Mouse (Mus musculus): ENCODE data around the gene Spdya.

GRCm38 (mm10) chr17:71561631-71562030 is 9.8 kb downstream of the Spdya start:
- TF ChIP-seq POLR2A (IDR thresholded peaks at IDR 0.05; ENCODE audit: low read depth, low read length), result no peak
- no peak for TF ChIP-seq CTCF (IDR thresholded peaks at IDR 0.05; ENCODE audit: extremely low read depth, insufficient read length, insufficient replicate concordance, low read depth, low read length)
